ENCODE assay signal across 8 mouse cellular contexts in the genomic region with DNA sequence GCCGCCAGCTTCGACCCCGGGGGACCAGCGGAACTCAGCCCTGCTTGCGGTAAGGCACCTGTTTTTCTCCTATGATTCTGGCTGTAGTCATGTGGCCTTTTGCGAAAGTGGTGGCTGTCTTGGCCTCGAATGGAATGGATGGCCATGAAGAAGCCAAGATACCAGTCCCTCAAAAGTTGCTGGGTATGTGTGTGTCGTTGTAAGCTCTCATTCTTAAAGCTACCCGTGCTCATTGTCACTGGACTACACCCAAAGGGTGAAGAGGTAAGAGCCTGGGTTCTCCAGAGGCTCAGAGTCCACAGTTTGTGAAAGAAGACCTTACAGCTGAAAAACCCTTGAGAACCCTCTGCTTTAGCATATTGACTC. TPM values are rescaled to one million over a fixed set of nuclear protein-coding genes. Genes with fewer than 3 reads are reported as not detected.
DNase-seq lines count a peak whose midpoint lies in the region; ATAC-seq and TF ChIP-seq lines count a peak whose summit lies in the region.

No protein-coding gene starts in this region.

- peaks cover 24% of the 10 kb centered on the region for H3K4me1 ChIP-seq in erythroblast, embryonic 14.5 days (ENCODE audit: control insufficient read depth)
- H3K4me1 ChIP-seq in E14TG2a.4 (replicated peaks; ENCODE audit: low read depth, low read length), result peaks cover 28% of the 10 kb centered on the region
- H3K4me1 ChIP-seq in heart, embryonic 14.5 days (ENCODE audit: control insufficient read depth in 2 of 2, insufficient read depth in 2 of 2, low read length in 2 of 2), result peaks cover 44 to 50% of the 10 kb centered on the region in 2 experiments
- H3K4me1 ChIP-seq in liver, embryonic 15.5 days (replicated peaks), result peaks cover 34% of the 10 kb centered on the region

- no peaks in the 10 kb centered on the region for H3K9me3 ChIP-seq in erythroblast, embryonic 14.5 days (ENCODE audit: control insufficient read depth, low read length)
- H3K9me3 ChIP-seq in E14TG2a.4 (ENCODE audit: low read length), result no peaks in the 10 kb centered on the region
- H3K9me3 ChIP-seq in heart, embryonic 14.5 days (ENCODE audit: control insufficient read depth, low read length), result no peaks in the 10 kb centered on the region
- no peaks in the 10 kb centered on the region for H3K9me3 ChIP-seq in liver, embryonic 15.5 days (replicated peaks)

- peak overlapping the region; percentile 90 for H3K9ac ChIP-seq in heart, embryonic 14.5 days (ENCODE audit: low read length)
- peak overlapping the region; percentile 48; the same call in 1 of the 2 replicates for H3K9ac ChIP-seq in liver, embryonic 15.5 days

- ATAC-seq in erythroblast, adult 5-6 weeks (replicated peaks; ENCODE audit: low FRiP score, poor library complexity, severe bottlenecking), result no peak
- ATAC-seq in heart, embryonic 14.5 days (ENCODE audit: insufficient number of reproducible peaks, insufficient read depth, low FRiP score, low read depth), result no peak
- no peak for ATAC-seq in liver, embryonic 15.5 days (ENCODE audit: insufficient read depth)
- ATAC-seq in frontal cortex, adult (ENCODE audit: low TSS enrichment), result no peak

- 14% methylated on average over 9 of the region's 9 CpGs for WGBS in heart, embryonic 14.5 days
- WGBS in liver, embryonic 15.5 days (ENCODE audit: insufficient replicate concordance), result 4% methylated on average over 9 of the region's 9 CpGs

- DNase-seq in embryo, embryonic 11 days, result no peak
- no peak for DNase-seq in right cerebral cortex, postnatal 36 days (ENCODE audit: low spot score in 2 of 2)

- peak overlapping the region; percentile 97 for H3K4me2 ChIP-seq in heart, embryonic 14.5 days (ENCODE audit: low read length)
- peak overlapping the region; percentile 79 for H3K4me2 ChIP-seq in liver, embryonic 15.5 days

- H3K27me3 ChIP-seq in erythroblast, embryonic 14.5 days (ENCODE audit: control insufficient read depth), result peaks cover 11% of the 10 kb centered on the region
- peaks cover 71% of the 10 kb centered on the region for H3K27me3 ChIP-seq in E14TG2a.4 (ENCODE audit: insufficient read depth, low read length)
- no peaks in the 10 kb centered on the region for H3K27me3 ChIP-seq in heart, embryonic 14.5 days (ENCODE audit: control insufficient read depth, insufficient read depth, low read length)
- no peaks in the 10 kb centered on the region for H3K27me3 ChIP-seq in liver, embryonic 15.5 days

- peak overlapping the region in 1 of 2 experiments; percentile 88; a peak in 2 of 4 replicates for H3K27ac ChIP-seq in heart, embryonic 14.5 days (replicated peaks in 1 of 2; ENCODE audit: control insufficient read depth in 1 of 2, insufficient read depth in 1 of 2, low read depth in 2 of 2, low read length in 2 of 2)
- 0 out of 2 replicates have a peak overlapping the region, but pooled peaks have one; percentile 24 for H3K27ac ChIP-seq in liver, embryonic 15.5 days (replicated peaks)

- TF ChIP-seq CTCF in E14TG2a.4 (conservative IDR thresholded peaks at IDR 0.05; ENCODE audit: low read length), result no peak

- H3K4me3 ChIP-seq in erythroblast, embryonic 14.5 days (replicated peaks), result peak overlapping the region; percentile 66
- H3K4me3 ChIP-seq in E14TG2a.4 (replicated peaks; ENCODE audit: low read length), result peak overlapping the region; percentile 67
- H3K4me3 ChIP-seq in heart, embryonic 14.5 days (ENCODE audit: control insufficient read depth in 1 of 2, insufficient read depth in 1 of 2, low read depth in 1 of 2, low read length in 2 of 2), result peak overlapping the region; percentile 57 to 75
- peak overlapping the region; percentile 61 for H3K4me3 ChIP-seq in liver, embryonic 15.5 days (replicated peaks)

- no peaks in the 10 kb centered on the region for H3K36me3 ChIP-seq in erythroblast, embryonic 14.5 days (ENCODE audit: control insufficient read depth)
- H3K36me3 ChIP-seq in E14TG2a.4 (ENCODE audit: insufficient read depth, low read length), result no peaks in the 10 kb centered on the region
- no peaks in the 10 kb centered on the region for H3K36me3 ChIP-seq in heart, embryonic 14.5 days (ENCODE audit: control insufficient read depth, insufficient read depth, low read length)
- no peaks in the 10 kb centered on the region for H3K36me3 ChIP-seq in liver, embryonic 15.5 days (replicated peaks)

RNA-seq across cellular contexts. Expression of a gene that starts 0.7 kb away (rescaled TPM):
- polyA plus RNA-seq in erythroblast, embryonic 14.5 days (2012), result 0.01 and 0.02 TPM in 2 replicates
- 0.63 TPM in 1 of 2 replicates, not detected in the other for total RNA-seq in erythroblast, adult 5-6 weeks (2015; ENCODE audit: low replicate concordance)
- under 0.01 and 0.70 TPM in 2 replicates for total RNA-seq in erythroblast, adult 5-6 weeks (2017; ENCODE audit: low replicate concordance)
- polyA plus RNA-seq in heart, embryonic 14.5 days (2014; fragmentation: Nextera tagmentation; extraction: Ambion mirVana), result 9.8 and 10.5 TPM in 2 replicates
- polyA plus RNA-seq in liver, embryonic 15.5 days (2015; fragmentation: Nextera tagmentation; extraction: Ambion mirVana), result 0.84 and 0.90 TPM in 2 replicates

RNA-seq across cellular contexts. Expression of a gene that starts 51.7 kb away (rescaled TPM):
- polyA plus RNA-seq in erythroblast, embryonic 14.5 days (2012), result 0.21 and 0.23 TPM in 2 replicates
- total RNA-seq in erythroblast, adult 5-6 weeks (2015; ENCODE audit: low replicate concordance), result 27.7 and 28.4 TPM in 2 replicates
- 32.6 and 40.8 TPM in 2 replicates for total RNA-seq in erythroblast, adult 5-6 weeks (2017; ENCODE audit: low replicate concordance)
- polyA plus RNA-seq in heart, embryonic 14.5 days (2014; fragmentation: Nextera tagmentation; extraction: Ambion mirVana), result 9.1 and 9.5 TPM in 2 replicates
- 8.4 and 8.7 TPM in 2 replicates for polyA plus RNA-seq in liver, embryonic 15.5 days (2015; fragmentation: Nextera tagmentation; extraction: Ambion mirVana)

RNA-seq across cellular contexts. Expression of a gene that starts 52.9 kb away (rescaled TPM):
- not detected in 2 replicates for polyA plus RNA-seq in erythroblast, embryonic 14.5 days (2012)
- total RNA-seq in erythroblast, adult 5-6 weeks (2015; ENCODE audit: low replicate concordance), result 5.2 and 8.6 TPM in 2 replicates
- 6.2 and 6.4 TPM in 2 replicates for total RNA-seq in erythroblast, adult 5-6 weeks (2017; ENCODE audit: low replicate concordance)
- 6.7 and 8.3 TPM in 2 replicates for polyA plus RNA-seq in heart, embryonic 14.5 days (2014; fragmentation: Nextera tagmentation; extraction: Ambion mirVana)
- 2.0 and 2.3 TPM in 2 replicates for polyA plus RNA-seq in liver, embryonic 15.5 days (2015; fragmentation: Nextera tagmentation; extraction: Ambion mirVana)
